Mouse (Mus musculus) MEL (cell line): ENCODE results near the gene Hoxa11. TPM values are rescaled to one million over a fixed set of nuclear protein-coding genes. Genes with fewer than 3 reads are reported as not detected.

ENCODE experiments used
- DNase-seq: peaks from one replicate; pipeline ENCODE4 v3.0.0; 2011; ENCODE audit warnings: low read depth, low spot score
- H3K27ac ChIP-seq: 2 replicates; pipeline ENCODE4 v1.5.1; 2012; ENCODE audit warnings: low read depth, mild to moderate bottlenecking, control low read depth, low read length, moderate library complexity; ENCODE audit not compliant: control insufficient read depth
- H3K27me3 ChIP-seq, 2 experiments: fragments of 150-350 bp in 1 of 2; sonication (generic) in 1 of 2; 2 replicates each; pipeline ENCODE4 v1.6.1; 2012; ENCODE audit warnings: low read length in 2 of 2, mild to moderate bottlenecking in 2 of 2, improper control_type of control experiment in 1 of 2, moderate library complexity in 1 of 2; ENCODE audit not compliant: insufficient read depth in 2 of 2, control insufficient read depth in 1 of 2
- H3K36me3 ChIP-seq, 2 experiments: 2 replicates each; pipeline ENCODE4 v1.6.1; 2012 to 2014; ENCODE audit warnings: low read length in 2 of 2, improper control_type of control experiment in 1 of 2, inconsistent platforms in 1 of 2, mild to moderate bottlenecking in 1 of 2; ENCODE audit not compliant: insufficient read depth in 2 of 2, control insufficient read depth in 1 of 2
- H3K4me1 ChIP-seq, 2 experiments: fragments of 150-350 bp in 1 of 2; sonication (generic) in 1 of 2; 2 replicates each; pipeline ENCODE4 v1.6.1; 2012; ENCODE audit warnings: low read length in 2 of 2, improper control_type of control experiment in 1 of 2, mild to moderate bottlenecking in 1 of 2; ENCODE audit not compliant: insufficient read depth in 2 of 2, control insufficient read depth in 1 of 2
- H3K4me3 ChIP-seq, 2 experiments: fragments of 150-350 bp in 1 of 2; sonication (generic) in 1 of 2; 2 replicates each; pipeline ENCODE4 v1.5.1; 2012; ENCODE audit warnings: low read depth in 2 of 2, low read length in 2 of 2, mild to moderate bottlenecking in 2 of 2, moderate library complexity in 2 of 2, control low read depth in 1 of 2, improper control_type of control experiment in 1 of 2; ENCODE audit not compliant: control insufficient read depth in 1 of 2, insufficient read depth in 1 of 2
- H3K79me2 ChIP-seq: 2 replicates; pipeline ENCODE4 v1.6.1; 2012; ENCODE audit warnings: mild to moderate bottlenecking, low read length, moderate library complexity; ENCODE audit not compliant: control insufficient read depth, poor library complexity, insufficient read depth
- H3K9ac ChIP-seq: 2 replicates; pipeline ENCODE4 v1.6.1; 2012; ENCODE audit warnings: low read depth, mild to moderate bottlenecking, control low read depth, low read length, moderate library complexity; ENCODE audit not compliant: control insufficient read depth, poor library complexity, severe bottlenecking
- H3K9me3 ChIP-seq: fragments of 150-350 bp; sonication (generic); replicated peaks from 2 replicates; pipeline ENCODE4 v1.6.1; 2012; ENCODE audit warnings: mild to moderate bottlenecking, low read length, improper control_type of control experiment, moderate library complexity; ENCODE audit not compliant: insufficient read depth
- BHLHE40 ChIP-seq: IDR thresholded peaks from 2 replicates; pipeline ENCODE4 v1.6.1; 2012; ENCODE audit warnings: low read depth, mild to moderate bottlenecking, inconsistent platforms, low read length, improper control_type of control experiment, borderline replicate concordance
- CHD1 ChIP-seq: IDR thresholded peaks from 2 replicates; pipeline ENCODE4 v1.6.1; 2012; ENCODE audit warnings: low read depth, mild to moderate bottlenecking, inconsistent platforms, low read length, improper control_type of control experiment
- CHD2 ChIP-seq: IDR thresholded peaks from 2 replicates; pipeline ENCODE4 v1.6.1; 2011; ENCODE audit warnings: low read length, improper control_type of control experiment
- ELF1 ChIP-seq: IDR thresholded peaks from 2 replicates; pipeline ENCODE4 v1.6.1; 2014; ENCODE audit warnings: low read depth, mild to moderate bottlenecking, inconsistent platforms, low read length, improper control_type of control experiment, moderate library complexity
- ETS1 ChIP-seq: IDR thresholded peaks from 2 replicates; pipeline ENCODE4 v1.6.1; 2012; ENCODE audit warnings: low read depth, mild to moderate bottlenecking, inconsistent platforms, low read length, improper control_type of control experiment, moderate library complexity
- GABPA ChIP-seq: IDR thresholded peaks from 2 replicates; pipeline ENCODE4 v1.6.1; 2012; ENCODE audit warnings: low read depth, mild to moderate bottlenecking, inconsistent platforms, low read length, improper control_type of control experiment, moderate library complexity
- GATA1 ChIP-seq: IDR thresholded peaks from 2 replicates; pipeline ENCODE4 v1.6.1; 2011; ENCODE audit warnings: low read depth, low read length, improper control_type of control experiment
- HCFC1 ChIP-seq: IDR thresholded peaks from 2 replicates; pipeline ENCODE4 v1.6.1; 2012; ENCODE audit warnings: low read depth, mild to moderate bottlenecking, inconsistent platforms, low read length, improper control_type of control experiment, moderate library complexity
- KAT2A ChIP-seq: conservative IDR thresholded peaks from 2 replicates; pipeline ENCODE4 v1.6.1; 2012; ENCODE audit warnings: low read depth, low read length, improper control_type of control experiment, inconsistent platforms
- MAFK ChIP-seq: IDR thresholded peaks from 2 replicates; pipeline ENCODE4 v1.6.1; 2011; ENCODE audit warnings: low read depth, mild to moderate bottlenecking, low read length, improper control_type of control experiment, borderline replicate concordance
- MAZ ChIP-seq: IDR thresholded peaks from 2 replicates; pipeline ENCODE4 v1.6.1; 2012; ENCODE audit warnings: low read depth, mild to moderate bottlenecking, inconsistent platforms, low read length, improper control_type of control experiment
- MEF2A ChIP-seq: IDR thresholded peaks from 2 replicates; pipeline ENCODE4 v1.6.1; 2014; ENCODE audit warnings: low read depth, mild to moderate bottlenecking, inconsistent platforms, low read length, improper control_type of control experiment; ENCODE audit not compliant: poor library complexity, insufficient replicate concordance, severe bottlenecking; ENCODE audit errors: extremely low read depth
- NELFE ChIP-seq: IDR thresholded peaks from 2 replicates; pipeline ENCODE4 v1.6.1; 2011; ENCODE audit warnings: low read depth, low read length, improper control_type of control experiment
- NRF1 ChIP-seq: IDR thresholded peaks from 2 replicates; pipeline ENCODE4 v1.6.1; 2014; ENCODE audit warnings: low read depth, mild to moderate bottlenecking, inconsistent platforms, low read length, improper control_type of control experiment, moderate library complexity; ENCODE audit not compliant: poor library complexity, insufficient read depth, severe bottlenecking
- POLR2AphosphoS2 ChIP-seq: IDR thresholded peaks from 2 replicates; pipeline ENCODE4 v1.6.1; 2011; ENCODE audit warnings: low read length, improper control_type of control experiment
- RAD21 ChIP-seq: IDR thresholded peaks from 2 replicates; pipeline ENCODE4 v1.6.1; 2011; ENCODE audit warnings: mild to moderate bottlenecking, low read depth, low read length, improper control_type of control experiment
- SIN3A ChIP-seq: IDR thresholded peaks from 2 replicates; pipeline ENCODE4 v1.6.1; 2012; ENCODE audit warnings: low read length, improper control_type of control experiment, inconsistent platforms
- SMC3 ChIP-seq: IDR thresholded peaks from 2 replicates; pipeline ENCODE4 v1.6.1; 2011; ENCODE audit warnings: low read depth, low read length, improper control_type of control experiment
- TAL1 ChIP-seq: IDR thresholded peaks from 2 replicates; pipeline ENCODE4 v1.6.1; 2012; ENCODE audit warnings: mild to moderate bottlenecking, inconsistent platforms, low read length, moderate library complexity, mixed read lengths
- UBTF ChIP-seq: IDR thresholded peaks from 2 replicates; pipeline ENCODE4 v1.6.1; 2012; ENCODE audit warnings: low read depth, mild to moderate bottlenecking, inconsistent platforms, low read length, improper control_type of control experiment, moderate library complexity, borderline replicate concordance; ENCODE audit not compliant: insufficient read depth
- USF1 ChIP-seq: IDR thresholded peaks from 2 replicates; pipeline ENCODE4 v1.6.1; 2014; ENCODE audit warnings: low read depth, mild to moderate bottlenecking, inconsistent platforms, low read length, improper control_type of control experiment, moderate library complexity
- USF2 ChIP-seq, 2 experiments: IDR thresholded peaks; 2 replicates each; pipeline ENCODE4 v1.6.1; 2011 to 2012; ENCODE audit warnings: improper control_type of control experiment in 2 of 2, low read length in 2 of 2, borderline replicate concordance in 1 of 2, inconsistent platforms in 1 of 2, low read depth in 1 of 2, mild to moderate bottlenecking in 1 of 2; ENCODE audit not compliant: insufficient read depth in 1 of 2
- ZC3H11A ChIP-seq: IDR thresholded peaks from 2 replicates; pipeline ENCODE4 v1.6.1; 2012; ENCODE audit warnings: low read depth, mild to moderate bottlenecking, inconsistent platforms, low read length, improper control_type of control experiment
- ZNF384 ChIP-seq: IDR thresholded peaks from 2 replicates; pipeline ENCODE4 v1.6.1; 2012; ENCODE audit warnings: low read depth, mild to moderate bottlenecking, inconsistent platforms, low read length, improper control_type of control experiment
- polyA plus RNA-seq, 2 experiments: library from polyadenylated mRNA; stranded (reverse) in 1 of 2; unstranded in 1 of 2; fragments of >175 nt in 1 of 2; fragments of >200 nt in 1 of 2; gene quantifications; 2 replicates each; pipeline versions ENCODE4 v1.2.1 to v1.2.4; 2012; ENCODE audit warnings: low replicate concordance in 2 of 2, low read depth in 1 of 2; ENCODE audit not compliant: insufficient read length in 2 of 2, insufficient read depth in 1 of 2, missing spikeins in 1 of 2
- total RNA-seq: library from RNA; depleted of rRNA; stranded (reverse); fragments of 300-350 nt; gene quantifications from 2 replicates; pipeline ENCODE4 v1.2.3, GENCODE M21; 2012

Gene Hoxa11
- total and polyA plus RNA-seq, 3 experiments = not detected

GRCm38 (mm10) chr6:52244471-52245039, 1.1 kb downstream of the Hoxa11 start:
- Histone ChIP-seq H3K4me3 (no peak overlapping the region), H3K9ac (no peak overlapping the region), H3K27me3 (no peaks in the 10 kb centered on the region), H3K27ac (no peak overlapping the region), H3K36me3 (no peaks in the 10 kb centered on the region), H3K4me1 (no peaks in the 10 kb centered on the region), H3K9me3 (no peaks in the 10 kb centered on the region), H3K79me2 (no peaks in the 10 kb centered on the region)
- TF ChIP-seq SMC3 = no peak
- TF ChIP-seq GATA1 = no peak
- TF ChIP-seq CHD1 = no peak
- no peak for TF ChIP-seq USF1
- TF ChIP-seq HCFC1 = no peak
- TF ChIP-seq BHLHE40 = no peak
- no peak for TF ChIP-seq TAL1
- no peak for TF ChIP-seq MAZ
- no peak for DNase-seq

GRCm38 (mm10) chr6:52243681-52244121, 1.9 kb downstream of the Hoxa11 start:
- Histone ChIP-seq H3K27me3 (no peaks in the 10 kb centered on the region), H3K4me1 (no peaks in the 10 kb centered on the region), H3K27ac (no peak overlapping the region), H3K36me3 (no peaks in the 10 kb centered on the region), H3K79me2 (no peaks in the 10 kb centered on the region), H3K9ac (no peak overlapping the region), H3K4me3 (no peak overlapping the region), H3K9me3 (no peaks in the 10 kb centered on the region)
- DNase-seq = no peak
- TF ChIP-seq ZC3H11A = no peak

DNA sequence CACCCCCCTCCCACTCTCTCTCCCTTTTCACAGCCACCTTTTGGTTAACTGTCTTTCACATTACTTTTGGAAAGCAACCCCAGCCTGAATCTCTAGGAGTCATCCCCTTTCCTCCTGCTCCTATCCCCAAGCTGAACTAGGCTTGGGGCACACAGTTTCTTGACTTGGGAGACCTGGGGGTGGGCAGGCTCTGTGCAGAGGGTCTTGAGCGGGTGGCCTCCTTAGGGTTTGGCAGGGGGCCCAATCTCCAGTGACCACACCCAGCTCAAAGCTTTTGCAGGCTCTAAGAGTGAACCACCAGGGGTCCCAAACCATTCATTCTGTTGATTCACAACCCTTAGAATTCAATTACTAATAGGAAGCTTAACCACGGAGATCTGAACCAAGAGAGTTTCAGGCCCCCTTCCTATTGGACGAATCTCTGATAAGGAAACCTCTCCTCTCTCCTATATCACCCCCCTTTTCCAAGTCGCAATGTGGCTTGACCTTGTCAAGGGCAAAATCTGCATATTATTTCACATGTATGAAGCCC, 2.7 kb downstream of the Hoxa11 start:
- Histone ChIP-seq H3K9me3 (no peaks in the 10 kb centered on the region), H3K27ac (no peak overlapping the region), H3K4me3 (no peak overlapping the region)
- DNase-seq = no peak
- TF ChIP-seq ETS1 = no peak
- no peak for TF ChIP-seq SIN3A
- TF ChIP-seq HCFC1 = no peak
- TF ChIP-seq CHD1 = no peak
- no peak for TF ChIP-seq MAFK
- TF ChIP-seq USF2 (IDR thresholded peaks at IDR 0.05; ENCODE audit: borderline replicate concordance in 1 of 2, insufficient read depth in 1 of 2, low read depth in 1 of 2, low read length in 2 of 2) = no peak
- no peak for TF ChIP-seq UBTF
- TF ChIP-seq GATA1 = no peak
- TF ChIP-seq CHD2 = no peak
- TF ChIP-seq ZNF384 = no peak
- no peak for TF ChIP-seq GABPA
- no peak for TF ChIP-seq NELFE
- no peak for TF ChIP-seq ELF1
- TF ChIP-seq RAD21 = no peak
- TF ChIP-seq KAT2A = no peak
- TF ChIP-seq BHLHE40 = no peak
- TF ChIP-seq NRF1 = no peak
- TF ChIP-seq POLR2AphosphoS2 = no peak
- no peak for TF ChIP-seq MEF2A
- TF ChIP-seq, all 39 proteins: peak for 0
- H3K9ac ChIP-seq = no peak overlapping the region
- H3K27me3 ChIP-seq = no peaks in the 10 kb centered on the region
- no peaks in the 10 kb centered on the region for H3K4me1 ChIP-seq
- no peaks in the 10 kb centered on the region for H3K79me2 ChIP-seq
- H3K36me3 ChIP-seq = no peaks in the 10 kb centered on the region
